Mouse (Mus musculus): ENCODE results near the gene Polr1c.

The Polr1c gene

DNA sequence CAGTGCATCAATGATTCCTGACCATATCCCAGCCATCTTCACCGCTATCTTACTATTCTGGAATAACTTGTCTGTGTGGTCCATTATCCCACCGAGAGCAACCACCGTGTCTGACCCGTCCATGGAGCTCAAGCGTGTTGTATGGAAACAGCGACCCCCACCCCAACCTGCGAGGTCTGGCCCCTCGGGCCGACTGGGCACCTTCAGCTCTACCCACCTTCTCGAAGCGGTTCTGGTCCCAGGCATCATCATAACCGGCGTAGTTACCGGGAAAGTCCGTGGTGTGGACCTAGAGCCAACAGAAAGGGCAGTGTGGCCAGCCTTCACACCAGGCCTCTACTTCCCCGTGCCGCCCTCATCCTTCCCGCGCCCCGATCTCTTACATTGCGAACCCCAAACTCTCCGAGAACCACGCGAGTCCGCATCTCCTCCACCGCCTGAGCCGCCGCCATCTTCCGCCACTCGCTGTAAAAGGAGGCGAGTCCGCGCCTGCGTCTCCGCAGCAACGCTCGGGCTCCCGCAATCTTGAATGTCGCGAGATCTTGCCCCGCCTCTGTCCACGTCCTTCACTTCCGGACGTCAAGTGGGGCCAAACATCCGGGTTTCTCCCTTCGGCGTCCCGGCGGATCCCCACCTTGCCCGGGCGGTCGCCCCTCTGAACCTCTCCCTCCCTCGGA, at the start of gene Polr1c, which contains the start of gene Yipf3:
TSS of gene Polr1c (minus strand) at position 543 of the 677 bp plus-strand sequence.
TSS of gene Yipf3 (plus strand) at position 569 of the 677 bp plus-strand sequence.
- DNase-seq = peak; percentile 96 to 97

DNA sequence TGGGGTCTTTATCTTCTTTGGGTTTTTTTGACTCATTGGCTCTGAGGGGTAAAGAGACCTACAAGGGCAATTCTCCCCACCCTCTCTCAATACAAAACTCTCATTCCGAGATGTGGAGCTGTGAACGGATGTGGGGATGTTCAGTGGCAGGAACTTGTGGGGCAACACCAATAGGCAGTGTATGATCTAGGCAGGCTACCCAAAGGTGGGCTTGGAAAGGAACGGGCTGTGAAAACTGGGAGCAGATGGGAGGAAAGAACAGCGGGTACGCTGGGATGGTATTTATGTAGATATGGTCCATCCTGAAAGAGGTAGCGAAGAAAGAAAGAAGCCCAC, 49.1 kb upstream of the Polr1c start:
- DNase-seq = no peak

DNA sequence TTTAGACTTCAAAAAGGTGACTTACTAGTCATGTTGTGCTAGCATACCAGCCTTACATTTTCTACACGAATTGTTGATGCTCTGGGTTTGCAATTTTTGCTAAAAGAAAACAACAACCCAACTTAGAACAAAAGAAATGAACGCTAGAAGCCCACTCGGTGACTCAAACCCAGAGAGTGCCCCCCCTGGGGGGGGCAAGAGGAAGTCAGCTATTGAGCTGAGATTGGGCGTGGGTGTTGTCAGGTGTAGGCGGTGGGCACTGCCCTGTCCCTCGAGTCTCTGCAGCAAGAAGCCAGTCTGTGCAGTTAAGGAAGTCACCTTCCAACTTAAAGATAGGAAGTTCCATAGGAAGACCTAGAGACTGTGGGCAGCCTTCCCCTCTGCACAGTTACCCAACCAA, 48.7 kb upstream of the Polr1c start:
- DNase-seq = no peak

DNA sequence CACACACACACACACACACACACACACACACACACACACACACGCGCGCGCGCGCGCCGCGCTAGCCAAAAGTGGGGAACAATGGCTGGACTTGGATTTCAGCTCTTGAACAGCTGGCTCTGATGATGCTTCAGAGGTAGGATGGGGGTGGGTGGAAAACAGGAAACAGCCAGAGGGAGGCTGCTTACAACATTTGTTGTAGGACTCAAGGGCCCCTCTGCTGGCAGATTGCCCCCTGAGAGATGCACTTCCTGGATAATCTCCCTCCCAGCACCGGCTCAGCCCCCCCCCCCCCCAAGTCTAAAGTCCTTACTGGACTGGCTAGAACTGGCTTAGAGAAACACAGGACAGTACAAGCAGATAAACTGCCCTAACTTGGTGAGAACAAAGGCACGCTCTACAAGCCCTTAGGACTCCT, 39.8 kb upstream of the Polr1c start:
- no peak for DNase-seq

DNA sequence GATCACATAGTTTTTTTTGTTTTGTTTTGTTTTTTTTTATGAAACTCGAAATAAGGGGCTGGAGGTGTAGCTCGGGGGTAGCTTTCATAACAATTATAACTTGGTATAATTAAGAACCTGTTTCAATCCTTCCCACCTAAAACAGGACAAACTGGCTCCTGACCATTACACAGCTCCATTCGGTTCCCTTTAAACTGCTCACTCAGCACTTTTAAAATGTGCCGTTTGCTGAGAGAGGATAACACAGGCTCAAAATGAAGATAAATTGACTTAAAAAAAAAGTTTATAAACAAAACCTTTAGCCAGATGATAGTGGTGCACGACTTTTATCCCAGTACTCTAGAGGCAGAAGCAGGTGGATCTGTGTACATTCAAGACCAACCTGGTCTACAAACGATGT, 37.6 kb upstream of the Polr1c start:
- DNase-seq = no peak

DNA sequence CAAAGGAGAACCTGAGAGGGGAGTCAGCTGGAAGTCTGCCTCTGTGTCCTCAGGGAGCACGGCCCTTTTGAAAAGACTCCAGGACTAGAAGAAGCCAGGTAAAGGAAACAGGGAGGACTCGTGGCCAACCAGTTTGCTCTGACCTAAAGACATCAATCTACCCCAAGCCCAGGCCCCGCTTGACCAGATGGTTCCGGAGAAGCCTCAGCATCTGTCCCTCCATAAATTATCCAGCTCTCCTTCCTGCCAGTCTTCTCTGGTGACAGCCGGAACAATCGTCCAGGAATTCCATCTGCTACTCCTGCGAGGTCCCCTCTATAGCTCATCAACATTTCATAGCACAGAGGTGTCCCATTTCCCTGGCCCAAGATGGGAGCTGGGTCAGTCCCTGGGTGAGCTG, 36.8 kb upstream of the Polr1c start:
- DNase-seq = no peak

DNA sequence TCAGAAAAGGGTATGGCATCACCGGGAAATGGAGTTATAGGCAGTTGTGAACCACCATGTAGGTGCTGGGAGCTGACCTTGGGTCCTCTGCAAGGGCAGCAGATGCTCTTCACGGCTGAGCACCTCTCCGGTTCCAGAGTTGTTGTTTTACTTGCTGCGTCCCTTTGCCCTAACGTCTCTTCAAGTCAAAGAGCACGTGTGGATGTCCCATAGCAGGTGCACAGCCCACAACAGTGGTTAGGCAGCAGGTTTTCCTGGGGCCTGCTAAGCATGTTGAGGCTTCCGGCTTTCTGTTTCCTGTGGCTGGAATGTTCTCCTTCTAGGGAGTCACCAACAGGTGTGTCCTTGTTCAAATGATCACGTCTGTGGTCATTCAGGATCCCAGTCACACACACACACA, 36.1 kb upstream of the Polr1c start:
- no peak for DNase-seq

DNA sequence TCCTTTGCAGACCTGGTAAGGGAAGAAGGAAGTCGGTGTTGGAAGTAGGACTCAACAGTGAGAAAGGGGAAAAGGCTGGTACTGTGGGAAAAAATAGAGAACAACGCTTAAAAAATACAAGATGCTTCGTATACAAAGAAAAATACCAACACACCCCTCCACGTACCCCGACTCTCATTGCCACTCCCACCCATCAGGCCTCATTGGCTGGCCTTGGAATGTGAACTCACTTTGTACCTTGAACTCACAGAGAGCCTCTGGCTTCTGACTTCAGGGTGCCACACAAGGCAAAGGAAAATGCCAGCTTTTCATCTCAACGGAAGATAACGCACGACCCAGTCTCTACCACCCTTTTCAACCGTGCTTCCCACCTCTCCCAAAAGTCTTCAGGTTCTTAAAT, 35.3 kb upstream of the Polr1c start:
- no peak for DNase-seq

DNA sequence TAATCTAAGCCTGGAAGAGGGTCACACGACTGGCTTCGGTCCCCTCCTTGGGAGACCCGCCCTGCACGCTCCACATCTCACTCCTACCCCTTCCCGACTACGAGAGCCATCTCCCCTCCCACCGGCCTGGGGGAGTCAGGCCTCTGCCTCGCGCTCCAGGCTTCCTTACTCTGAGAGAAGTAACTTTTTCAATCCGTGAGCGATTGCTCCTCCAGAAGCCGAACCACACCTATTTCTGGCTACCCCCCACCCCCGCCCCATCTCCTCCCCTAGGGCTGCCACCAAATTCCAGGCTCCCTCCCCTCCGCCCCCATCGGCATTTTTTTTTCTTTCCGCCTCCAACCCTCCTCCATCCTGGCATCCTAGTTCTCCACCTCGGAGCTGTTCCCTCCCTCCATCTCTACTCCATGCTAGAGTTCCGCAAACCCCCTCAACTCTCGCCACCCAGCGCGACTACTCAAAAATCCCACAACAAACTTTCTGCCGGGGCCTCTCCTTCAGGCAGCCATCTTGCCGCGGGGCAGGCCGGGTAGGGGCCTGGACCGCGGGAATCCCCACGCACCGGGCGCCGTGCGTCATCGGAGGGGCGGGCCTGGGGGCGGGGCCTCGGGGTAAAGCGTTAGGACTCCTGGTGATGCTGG, 34.7 kb upstream of the Polr1c start, which contains the start of gene Tjap1:
TSS of gene Tjap1 (minus strand) at position 544 of the 641 bp plus-strand sequence.
- DNase-seq = peak; percentile 90 to 93

DNA sequence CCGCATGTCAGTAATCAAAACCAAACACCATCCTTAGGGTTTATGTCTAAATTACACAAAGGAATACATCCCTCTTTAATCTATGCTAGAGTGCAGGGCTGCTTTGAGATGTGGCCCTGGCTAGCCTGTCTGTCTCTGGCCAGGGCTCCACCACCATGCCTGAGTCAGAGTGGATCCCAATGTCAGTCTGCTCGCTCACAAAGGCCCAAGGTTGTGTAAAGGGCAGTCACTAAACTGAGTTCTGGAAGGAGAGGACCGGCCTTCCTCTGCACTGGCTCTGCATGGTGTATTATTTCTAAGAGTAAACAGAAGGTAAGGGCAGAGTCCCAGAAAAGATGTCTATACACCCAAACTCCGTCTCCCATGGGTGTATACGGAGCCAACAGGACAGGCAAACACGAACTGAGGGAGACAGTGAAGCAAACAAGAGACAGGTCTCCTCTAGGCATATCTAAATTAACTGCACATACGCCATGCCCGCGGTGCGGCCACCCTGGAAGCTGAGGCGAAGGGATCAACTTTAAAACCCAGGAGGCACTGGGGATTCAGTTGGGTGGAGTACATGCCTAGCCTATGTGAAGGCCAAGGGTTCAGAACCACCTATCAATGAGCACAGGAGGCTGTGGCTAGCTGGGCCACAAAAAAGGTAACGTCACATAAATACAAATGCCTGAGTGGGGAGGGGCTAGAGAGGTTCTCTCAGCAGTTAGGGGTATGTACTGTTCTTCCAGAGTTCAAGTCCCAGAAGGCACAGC, 30.3 kb upstream of the Polr1c start:
- no peak for DNase-seq

DNA sequence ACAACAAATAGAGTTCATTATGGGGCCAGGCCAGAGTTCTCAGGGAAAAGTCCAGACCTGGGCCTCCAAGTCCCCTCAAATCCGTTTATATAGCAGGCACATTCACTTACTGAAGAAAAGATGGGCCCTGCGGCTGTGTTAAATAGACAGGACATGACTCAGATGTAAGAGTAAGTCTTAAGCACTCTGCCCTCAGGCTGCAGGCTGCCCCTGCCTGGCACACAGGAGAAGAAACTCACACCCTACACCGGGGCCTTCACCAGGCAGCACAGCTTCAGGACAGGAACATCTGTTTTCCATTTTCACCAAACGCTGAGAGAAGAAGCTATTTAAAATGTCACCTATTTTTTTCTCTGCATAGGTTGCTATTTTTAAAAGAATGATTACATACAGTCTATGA, 29.7 kb upstream of the Polr1c start:
- no peak for DNase-seq

DNA sequence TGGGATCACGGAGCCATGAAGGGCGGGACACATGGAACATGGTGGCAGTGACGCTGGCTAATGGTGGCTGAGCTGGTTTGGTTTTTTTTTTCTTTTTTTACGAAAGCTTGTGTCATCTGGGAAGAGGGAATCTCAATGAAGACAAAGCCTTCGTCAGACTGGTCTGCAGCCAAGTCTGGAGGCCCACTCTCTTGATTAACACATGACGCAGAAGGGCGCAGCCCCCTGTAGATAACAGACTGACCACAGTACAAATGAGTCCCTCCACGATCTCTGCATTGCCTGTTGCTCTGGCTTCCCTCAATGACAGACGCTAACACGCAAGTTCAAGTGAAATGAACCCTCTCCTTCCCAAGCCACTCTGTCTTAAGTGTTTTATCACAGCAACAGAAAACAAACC, 27.7 kb upstream of the Polr1c start:
- no peak for DNase-seq

DNA sequence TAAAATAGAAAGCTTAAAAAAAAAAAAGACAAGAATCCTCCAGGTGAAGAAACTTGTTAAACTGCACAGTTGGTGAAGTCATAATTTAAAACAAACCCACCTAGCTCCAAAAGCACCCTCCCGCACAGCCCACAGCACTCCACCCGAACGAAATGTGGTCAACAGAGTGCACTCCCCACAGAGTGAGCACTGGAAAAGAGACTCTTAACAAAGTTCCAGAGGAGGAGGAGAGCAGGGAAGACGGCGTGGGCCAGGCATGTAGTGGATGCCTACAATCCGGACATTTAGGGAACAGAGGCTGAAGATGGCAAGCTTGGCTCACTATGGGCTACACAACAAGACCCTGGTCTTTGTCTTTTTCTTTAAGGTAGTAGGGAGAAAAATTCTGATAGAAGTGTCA, 27.2 kb upstream of the Polr1c start:
- DNase-seq = no peak

DNA sequence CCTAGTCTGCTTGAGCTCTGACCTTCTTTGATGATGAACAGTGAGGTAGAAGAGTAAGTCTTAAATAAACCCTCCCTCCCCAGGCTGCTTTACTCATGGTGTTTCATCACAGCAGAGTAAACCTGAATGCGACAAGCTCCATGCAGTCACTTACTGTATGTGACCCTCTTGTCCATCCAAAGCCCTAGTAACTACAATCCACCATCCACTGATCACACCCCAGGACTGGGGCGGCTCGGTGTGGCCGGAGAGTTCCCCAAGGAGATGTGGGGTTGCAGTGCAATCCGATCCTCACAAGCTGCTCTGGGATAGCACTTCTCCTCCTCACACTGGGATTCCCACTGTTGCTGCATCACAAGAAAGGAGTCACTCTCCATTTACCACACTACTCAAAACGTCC, 26.6 kb upstream of the Polr1c start:
- no peak for DNase-seq

DNA sequence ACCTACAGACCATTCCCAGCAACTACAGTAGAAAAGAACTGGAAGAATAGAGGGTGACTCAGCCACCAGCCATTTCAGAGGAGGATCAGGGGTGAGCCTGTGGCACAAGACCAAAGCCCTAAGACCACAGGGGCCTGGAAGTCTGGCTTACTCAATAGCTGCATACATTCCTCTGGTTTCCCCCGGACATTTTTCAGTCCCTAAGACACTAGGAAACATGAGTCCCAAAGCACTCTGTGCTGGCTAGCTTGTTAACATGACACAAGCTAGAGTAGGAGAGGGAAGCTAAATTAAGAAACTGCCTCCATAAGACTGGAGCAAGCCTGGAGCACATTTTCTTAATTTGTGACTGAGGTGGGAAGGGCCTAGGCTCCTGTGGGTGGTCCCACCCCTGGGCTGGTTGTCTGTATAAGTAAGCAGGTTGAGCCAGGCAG, 26.0 kb upstream of the Polr1c start:
- DNase-seq = no peak

DNA sequence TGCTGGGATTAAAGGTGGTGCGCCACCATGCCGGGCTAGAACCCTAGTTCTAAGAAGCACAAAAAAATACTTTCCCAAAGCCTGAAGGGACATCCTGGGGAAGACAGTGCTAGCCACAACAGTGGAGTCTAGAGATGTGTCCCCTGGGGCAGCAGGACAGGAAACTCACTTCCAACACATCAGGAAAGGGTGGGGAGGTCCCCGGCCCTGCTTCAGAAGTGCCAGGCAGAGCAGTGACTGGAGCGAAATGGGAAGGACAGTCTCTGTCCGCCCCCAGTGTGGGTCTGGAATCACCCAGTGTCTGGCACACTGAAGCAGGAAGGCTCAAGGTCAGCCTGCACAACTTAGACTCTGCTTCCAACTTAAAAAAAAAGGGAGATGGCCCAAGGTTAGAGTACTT, 24.8 kb upstream of the Polr1c start:
- no peak for DNase-seq

DNA sequence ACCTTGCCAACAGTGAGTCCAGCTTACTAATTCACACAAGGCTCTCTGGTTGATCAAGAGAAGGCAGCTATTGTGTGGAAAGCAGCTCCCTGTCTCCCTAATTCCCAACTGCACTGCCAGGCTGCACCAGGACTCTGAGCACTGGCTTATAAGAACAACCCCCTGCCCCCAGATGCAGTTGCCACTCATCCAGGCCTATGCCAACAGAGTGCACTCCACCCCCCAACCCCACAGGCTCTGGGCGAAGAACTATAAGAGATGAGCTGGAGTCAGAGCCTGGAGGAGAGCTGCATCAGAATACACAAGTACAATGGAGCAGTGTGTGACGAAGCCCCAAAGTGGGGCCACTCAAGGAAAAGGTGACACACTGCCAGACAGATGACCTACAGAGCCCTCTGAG, 24.2 kb upstream of the Polr1c start:
- no peak for DNase-seq

DNA sequence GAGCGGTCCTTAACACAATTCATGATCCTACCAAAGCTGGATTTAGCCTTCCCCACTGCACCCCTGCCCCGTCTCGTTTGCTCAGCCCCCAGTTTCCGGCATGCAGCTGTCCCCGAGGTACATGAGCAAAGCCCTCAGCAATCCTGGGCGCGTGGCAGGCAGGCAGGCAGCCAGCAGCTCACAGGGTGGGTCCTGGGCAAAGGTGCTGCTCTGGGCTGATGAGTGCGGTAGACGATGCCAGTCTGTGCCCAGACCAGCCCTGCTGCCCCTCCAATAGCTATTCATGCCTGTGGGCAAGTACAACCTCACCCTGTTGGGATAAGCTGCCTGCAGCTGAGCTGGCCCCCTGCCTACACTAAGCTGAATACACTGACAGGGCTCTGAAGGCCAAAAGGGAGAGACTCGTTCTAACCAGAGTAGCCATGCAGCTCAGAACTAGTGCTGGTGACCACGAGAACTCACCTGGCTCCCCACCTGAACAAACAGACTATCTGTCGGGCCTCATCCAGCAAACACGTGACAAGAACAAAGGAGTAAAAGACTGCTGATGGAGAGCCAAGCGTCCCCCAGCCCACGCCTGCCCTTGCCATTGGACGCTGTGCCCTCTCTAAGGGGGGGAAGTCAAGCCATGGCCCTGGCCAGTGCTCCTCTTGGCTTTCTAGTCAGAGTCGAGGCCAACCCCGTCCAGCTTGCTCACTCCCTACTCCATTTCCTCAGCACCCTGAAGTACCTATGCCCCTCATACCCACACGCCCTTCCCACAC, 22.1 kb upstream of the Polr1c start:
- DNase-seq = no peak

DNA sequence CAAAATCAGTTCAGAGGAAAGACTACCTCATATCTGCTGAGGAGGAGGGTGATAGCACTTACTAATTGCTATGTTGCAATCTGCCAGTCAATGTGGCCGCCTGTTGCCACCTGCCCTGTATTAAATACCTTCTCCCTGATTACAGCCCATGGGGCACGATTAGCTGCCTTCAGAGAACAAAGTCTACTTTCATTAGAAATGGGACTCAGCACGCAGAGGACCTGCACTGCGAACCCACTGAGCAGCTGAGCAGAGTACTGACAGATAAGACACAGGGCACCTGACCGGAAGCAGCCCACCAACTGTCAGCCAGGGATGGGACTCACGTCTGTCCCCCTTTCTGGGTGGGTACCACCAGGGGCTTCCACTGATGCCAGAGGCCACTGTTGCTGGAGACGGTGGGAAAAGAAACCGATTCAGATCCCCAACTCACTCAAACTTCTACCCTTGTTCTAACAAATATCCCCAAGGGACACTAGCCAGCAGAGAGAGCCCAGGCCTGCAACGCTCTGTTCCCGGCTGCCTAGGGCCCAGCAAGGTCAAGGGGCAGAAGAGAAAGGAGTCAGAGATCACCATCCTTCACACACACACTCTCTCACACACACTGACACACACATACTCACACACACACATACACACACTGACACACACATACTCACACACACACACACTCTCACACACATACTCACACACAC, 20.3 kb upstream of the Polr1c start:
- no peak for DNase-seq

DNA sequence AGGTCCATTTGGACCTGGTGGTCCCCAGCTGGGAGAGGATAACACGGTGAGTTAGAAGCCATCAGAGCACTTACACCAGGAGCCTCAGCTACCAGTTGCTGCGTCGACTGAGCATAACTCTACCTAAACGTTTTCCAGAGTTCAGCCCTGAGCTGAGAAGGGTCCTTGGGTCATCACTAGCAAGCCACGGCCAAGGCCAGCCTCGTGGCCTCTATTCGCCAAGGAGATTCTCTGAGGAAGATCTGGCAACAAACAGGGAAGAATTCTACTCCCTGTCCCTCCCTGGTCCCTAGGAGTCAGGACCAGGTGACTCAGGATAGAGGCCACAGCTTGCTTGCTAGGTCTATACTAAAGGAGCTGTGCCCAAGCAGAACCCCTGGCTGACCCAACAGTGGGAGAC, 19.7 kb upstream of the Polr1c start:
- no peak for DNase-seq

DNA sequence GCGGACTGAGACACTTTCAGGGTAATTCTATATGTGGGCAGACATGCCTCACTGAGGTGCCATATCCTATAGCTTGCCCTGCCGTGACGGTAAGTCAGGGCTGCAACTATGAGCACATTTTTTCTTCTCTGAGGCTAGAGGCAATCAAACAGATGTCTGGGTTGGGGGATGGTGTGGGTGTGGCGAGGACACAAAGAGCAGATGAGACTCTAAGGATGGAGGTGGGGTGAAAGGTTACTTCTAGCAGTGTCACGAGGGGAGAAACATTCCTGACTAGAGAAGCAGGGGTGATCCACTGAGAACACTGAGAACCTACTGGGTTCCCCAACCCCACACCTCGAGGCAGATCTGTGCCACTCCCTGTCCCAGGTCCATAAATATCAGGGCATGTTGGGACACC, 19.1 kb upstream of the Polr1c start:
- DNase-seq = no peak

DNA sequence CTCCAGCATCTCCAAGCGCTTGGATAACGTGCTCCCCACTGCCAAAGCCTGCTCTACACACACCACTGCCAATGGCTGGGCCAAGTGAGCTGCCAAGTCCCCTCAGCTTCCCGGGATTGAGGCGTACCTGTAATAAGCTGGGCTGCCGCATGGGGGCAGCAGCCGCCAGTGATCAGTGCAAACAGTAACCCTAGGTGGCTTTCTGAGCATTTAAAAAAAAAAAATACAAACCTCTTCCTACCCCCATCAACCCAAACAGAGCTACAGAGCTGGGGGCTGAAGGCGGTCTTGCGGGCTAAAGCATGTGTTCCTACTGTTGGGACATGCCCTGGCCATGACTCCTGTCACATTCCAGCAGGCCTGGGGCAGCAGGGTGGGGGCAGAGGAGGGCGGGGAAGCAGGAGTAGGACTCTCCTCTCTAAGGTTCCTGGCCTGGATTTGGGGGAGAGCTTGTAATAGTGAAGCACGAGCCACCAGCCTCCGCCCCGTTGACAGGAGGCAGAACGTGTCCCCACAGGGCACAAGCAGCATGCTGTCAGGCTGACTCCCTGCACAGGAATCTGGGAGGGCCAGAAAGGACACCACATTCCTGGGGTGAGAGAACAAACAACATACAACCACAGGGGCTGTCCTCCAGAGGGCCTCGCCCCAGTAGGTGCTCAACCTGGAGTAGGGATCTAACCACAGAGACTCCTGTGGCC, 18.2 kb upstream of the Polr1c start:
- DNase-seq = peak; percentile 95

Data from cerebellum, postnatal 14 days (tissue).